Mouse (Mus musculus): ENCODE measurements at regions not wholly inside any gene's neighbourhood (a gene's known extent, or its start where the extent isn't known, plus 50 kb on each side); places are given as distances from the start of the nearest gene placed in this dataset.

- TF ChIP-seq CTCF (IDR thresholded peaks at IDR 0.05; ENCODE audit: extremely low read depth, insufficient read depth, low read length) (no peak), POLR2A (IDR thresholded peaks at IDR 0.05; ENCODE audit: extremely low read depth, insufficient read depth, low read length) (no peak)
Observed at GRCm38 (mm10) chr11:39917716-39918347, 777.2 kb downstream of the Mat2b start.

All from cortical plate, adult 2 months (tissue).